Mouse (Mus musculus): ENCODE measurements around the gene Abcb11.

- TF ChIP-seq POLR2A (IDR thresholded peaks at IDR 0.05; ENCODE audit: control insufficient read depth, low read depth, low read length) (no peak), CTCF (IDR thresholded peaks at IDR 0.05; ENCODE audit: control insufficient read depth, insufficient read depth, insufficient replicate concordance, low read depth, low read length) (no peak)
These were observed 153.7 kb downstream of the Abcb11 start for GRCm38 (mm10) chr2:69188732-69189131.

All from testis, adult 2 months (tissue).